Mouse (Mus musculus): ENCODE data around the gene Foxe3. TPM values are rescaled to one million over a fixed set of nuclear protein-coding genes. Genes with fewer than 3 reads are reported as not detected.
A peak's percentile ranks its signal among the peaks of the same experiment; 100 is the strongest.

Gene Foxe3
- total RNA-seq, 2 experiments from 2014 or later, result not detected

DNA sequence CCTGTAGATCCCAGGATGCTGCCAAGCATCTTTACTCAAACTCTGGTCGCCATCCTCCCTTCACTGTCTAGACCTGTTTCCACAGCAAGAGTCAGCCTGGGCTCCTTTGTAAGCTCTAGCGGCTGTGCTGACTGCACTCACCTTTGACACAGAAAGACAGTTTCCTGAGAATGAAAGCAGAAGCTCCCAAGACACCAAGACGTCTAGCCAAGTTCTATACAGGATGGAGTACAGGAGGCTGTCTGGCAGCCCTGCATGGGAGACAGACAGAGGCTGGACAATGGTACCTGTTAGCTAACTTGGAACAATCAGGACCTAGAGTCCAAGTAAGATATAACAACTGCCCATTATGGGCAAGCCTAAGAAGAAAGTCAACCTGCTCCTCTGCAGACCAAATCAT, 25.9 kb downstream of the Foxe3 start:
- no peak for ATAC-seq (replicated peaks; ENCODE audit: poor library complexity, severe bottlenecking)

DNA sequence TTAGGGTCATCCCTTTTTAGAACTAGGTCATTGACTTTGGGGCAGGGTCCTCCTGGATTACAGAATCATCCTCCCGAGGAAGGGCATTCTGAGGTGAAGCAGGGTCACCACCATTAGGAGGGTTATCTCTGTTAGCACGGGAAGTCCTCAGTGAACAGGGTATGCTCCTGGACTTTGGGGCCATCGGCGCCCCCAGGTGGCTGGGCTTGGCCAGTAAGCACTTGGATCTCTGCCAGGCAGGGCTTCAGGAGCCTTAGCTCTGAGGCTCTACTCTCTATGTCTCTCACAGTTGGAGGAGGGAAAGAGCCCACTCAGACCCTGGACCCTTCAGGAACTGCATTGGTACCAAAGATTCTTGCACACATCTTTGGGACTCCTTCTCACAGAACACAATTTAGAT, 28.0 kb downstream of the Foxe3 start:
- ATAC-seq (replicated peaks; ENCODE audit: poor library complexity, severe bottlenecking), result peak; percentile 50

DNA sequence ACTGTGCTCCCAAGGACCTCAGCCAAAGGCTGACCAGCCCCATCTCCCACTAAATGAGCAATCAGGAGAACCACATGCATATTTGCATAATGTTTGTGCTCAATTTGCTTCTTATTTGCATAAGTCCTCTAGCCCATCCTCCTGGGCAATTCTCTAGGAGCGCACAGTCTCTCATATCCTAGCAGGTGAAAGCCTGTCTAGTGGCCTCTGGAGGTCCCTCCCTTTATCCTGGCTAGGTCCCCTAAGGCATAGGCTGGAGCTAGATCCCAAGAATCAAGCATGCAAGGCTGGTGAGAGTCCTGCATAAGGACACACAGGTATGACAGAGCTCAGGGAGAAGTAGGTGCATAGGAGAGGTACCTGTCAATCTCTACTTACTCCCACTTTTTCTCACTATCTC, 43.6 kb downstream of the Foxe3 start:
- no peak for ATAC-seq (replicated peaks; ENCODE audit: poor library complexity, severe bottlenecking)

DNA sequence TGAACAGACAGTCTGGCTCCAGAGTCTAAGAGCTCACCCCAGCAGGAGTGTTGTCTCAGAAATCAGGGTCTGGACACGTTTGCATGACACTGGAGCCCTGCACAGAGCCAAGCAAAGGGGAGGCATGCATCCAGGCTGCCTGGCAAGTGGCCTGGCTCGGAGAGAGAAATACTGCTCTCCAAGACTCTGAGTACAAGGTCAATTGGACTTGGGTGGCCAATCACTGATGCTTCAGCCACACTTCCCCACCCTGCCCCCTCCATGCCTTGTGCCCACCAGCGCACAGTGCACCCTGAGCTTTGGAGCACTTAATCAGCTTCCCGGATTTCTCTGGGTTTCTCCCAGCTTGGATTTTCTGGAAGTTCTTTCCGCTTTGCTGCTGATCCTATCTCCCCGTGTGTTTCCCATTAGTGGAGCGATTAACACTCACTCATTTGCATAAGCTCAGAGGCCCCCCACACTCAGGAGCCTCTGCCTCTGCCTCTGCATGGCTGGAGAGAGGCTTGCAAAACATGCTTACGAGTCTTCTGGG, 49.3 kb downstream of the Foxe3 start:
- ATAC-seq (replicated peaks; ENCODE audit: poor library complexity, severe bottlenecking), result no peak

Other genes with a start within 250 kb of the Foxe3 start
- not detected in 2 replicates for gene Gm12830, start 104.3 kb downstream of the Foxe3 start, total RNA-seq (2014; fragmentation: Nextera tagmentation)
- not detected in 2 replicates for gene Gm12830, start 104.3 kb downstream of the Foxe3 start, total RNA-seq (2017)
- gene Foxd2, start 17.1 kb downstream of the Foxe3 start, total RNA-seq (2014; fragmentation: Nextera tagmentation), result 0.32 and 1.0 TPM in 2 replicates
- 0.30 and 1.3 TPM in 2 replicates for gene Foxd2, start 17.1 kb downstream of the Foxe3 start, total RNA-seq (2017)
- 68.3 and 74.7 TPM in 2 replicates for gene Cmpk1, start 61.2 kb upstream of the Foxe3 start, total RNA-seq (2014; fragmentation: Nextera tagmentation)
- 183 and 233 TPM in 2 replicates for gene Cmpk1, start 61.2 kb upstream of the Foxe3 start, total RNA-seq (2017)
- 20.3 and 20.4 TPM in 2 replicates for gene Stil, start 74.1 kb upstream of the Foxe3 start, total RNA-seq (2014; fragmentation: Nextera tagmentation)
- 18.4 and 21.7 TPM in 2 replicates for gene Stil, start 74.1 kb upstream of the Foxe3 start, total RNA-seq (2017)
- 12.1 and 14.4 TPM in 2 replicates for gene Tal1, start 130.4 kb upstream of the Foxe3 start, total RNA-seq (2014; fragmentation: Nextera tagmentation)
- 5.8 and 9.5 TPM in 2 replicates for gene Tal1, start 130.4 kb upstream of the Foxe3 start, total RNA-seq (2017)
- 0.92 TPM in 1 of 2 replicates, not detected in the other for gene Pdzk1ip1, start 162.7 kb upstream of the Foxe3 start, total RNA-seq (2014; fragmentation: Nextera tagmentation)
- 3.8 TPM in 1 of 2 replicates, not detected in the other for gene Pdzk1ip1, start 162.7 kb upstream of the Foxe3 start, total RNA-seq (2017)
- not detected in 2 replicates for gene Cyp4x1, start 208.3 kb upstream of the Foxe3 start, total RNA-seq (2014; fragmentation: Nextera tagmentation)
- not detected in 2 replicates for gene Cyp4x1, start 208.3 kb upstream of the Foxe3 start, total RNA-seq (2017)